In the genomic region with DNA sequence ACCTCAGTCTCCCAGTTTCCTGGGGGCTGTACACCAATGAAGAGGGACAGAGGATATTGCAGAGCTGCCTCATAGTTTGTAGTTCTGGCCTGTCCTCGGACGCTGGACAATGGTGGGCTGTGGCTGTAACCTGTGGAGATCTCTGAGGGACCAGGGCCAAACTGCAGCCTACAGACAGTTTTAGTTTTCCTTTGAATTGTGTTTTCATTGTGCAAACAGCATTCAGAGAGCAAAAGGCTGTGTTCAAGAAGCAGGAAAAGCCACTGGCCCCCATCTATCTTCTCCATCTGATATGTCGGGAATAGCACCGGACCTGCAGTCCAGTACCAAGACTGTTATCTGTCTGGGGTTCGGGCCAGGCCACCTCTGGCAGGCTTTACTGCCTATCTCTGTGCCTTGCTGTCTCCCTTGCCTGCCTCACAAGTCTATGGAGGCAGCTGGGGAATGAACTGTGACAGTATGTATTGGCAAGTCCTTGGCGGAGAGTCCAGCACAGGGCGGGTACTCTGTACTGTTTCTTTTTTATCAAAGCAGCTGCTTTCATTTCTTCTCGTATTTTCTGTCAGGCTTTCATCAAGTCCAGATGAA, we compare ENCODE assay signal across 10 mouse cellular contexts. TPM values are rescaled to one million over a fixed set of nuclear protein-coding genes. Genes with fewer than 3 reads are reported as not detected.
DNase-seq lines count a peak whose midpoint lies in the region; ATAC-seq and TF ChIP-seq lines count a peak whose summit lies in the region.
"Had no signal": no experiment of that assay in that cellular context is flagged by ENCODE, and none has a peak within 500 bp of the region (broad histone marks: within the 10 kb centered on the region; RNA-seq: fewer than 3 reads in every experiment).

No protein-coding gene starts in this region.

- no peaks in the 10 kb centered on the region for H3K9me3 ChIP-seq in forebrain, embryonic 14.5 days (replicated peaks; ENCODE audit: control insufficient read depth, low read length)
- H3K9me3 ChIP-seq in forebrain, embryonic 11.5 days (ENCODE audit: control insufficient read depth, low read length) = no peaks in the 10 kb centered on the region
- H3K9me3 ChIP-seq in stomach, embryonic 14.5 days (ENCODE audit: control insufficient read depth, low read depth, low read length) = no peaks in the 10 kb centered on the region
- H3K9me3 ChIP-seq in stomach, postnatal 0 days (ENCODE audit: control insufficient read depth, low read length) = no peaks in the 10 kb centered on the region
- H3K9me3 ChIP-seq: forebrain, embryonic 12.5 days; hindbrain, embryonic 12.5 days had no signal

- 67% methylated on average over 8 of the region's 8 CpGs for WGBS in forebrain, embryonic 14.5 days
- 75% methylated on average over 8 of the region's 8 CpGs for WGBS in forebrain, embryonic 11.5 days
- 44% methylated on average over 8 of the region's 8 CpGs for WGBS in stomach, embryonic 14.5 days
- WGBS in stomach, postnatal 0 days = 41% methylated on average over 8 of the region's 8 CpGs
- 26% methylated on average over 8 of the region's 8 CpGs for WGBS in lung, adult 2 months

- H3K4me2 ChIP-seq in forebrain, embryonic 14.5 days (ENCODE audit: low read length) = no peak overlapping the region
- no peak overlapping the region for H3K4me2 ChIP-seq in forebrain, embryonic 11.5 days (ENCODE audit: low read depth, low read length, severe bottlenecking)
- 0 out of 2 replicates have a peak overlapping the region, but pooled peaks have one; percentile 7 for H3K4me2 ChIP-seq in stomach, embryonic 14.5 days (replicated peaks; ENCODE audit: low read depth, low read length)
- no peak overlapping the region for H3K4me2 ChIP-seq in stomach, postnatal 0 days (replicated peaks; ENCODE audit: low read depth)
- H3K4me2 ChIP-seq: forebrain, embryonic 12.5 days; hindbrain, embryonic 12.5 days had no signal

- H3K27ac ChIP-seq in forebrain, embryonic 14.5 days (ENCODE audit: low read depth, low read length) = no peak overlapping the region
- H3K27ac ChIP-seq in forebrain, embryonic 11.5 days (ENCODE audit: low read depth, low read length) = no peak overlapping the region
- no peak overlapping the region for H3K27ac ChIP-seq in stomach, embryonic 14.5 days (ENCODE audit: low read length)
- H3K27ac ChIP-seq in stomach, postnatal 0 days (replicated peaks) = no peak overlapping the region
- H3K27ac ChIP-seq: forebrain, embryonic 12.5 days; hindbrain, embryonic 12.5 days had no signal

- H3K36me3 ChIP-seq in forebrain, embryonic 14.5 days (ENCODE audit: control insufficient read depth, insufficient read depth, low read length) = no peaks in the 10 kb centered on the region
- no peaks in the 10 kb centered on the region for H3K36me3 ChIP-seq in forebrain, embryonic 11.5 days (ENCODE audit: control insufficient read depth, insufficient read depth, low read length)
- H3K36me3 ChIP-seq in stomach, embryonic 14.5 days (ENCODE audit: control insufficient read depth, insufficient read depth, low read length) = no peaks in the 10 kb centered on the region
- H3K36me3 ChIP-seq in stomach, postnatal 0 days (ENCODE audit: control insufficient read depth, insufficient read depth, low read length) = no peaks in the 10 kb centered on the region
- H3K36me3 ChIP-seq: forebrain, embryonic 12.5 days; hindbrain, embryonic 12.5 days had no signal

- peaks cover 4% of the 10 kb centered on the region; the same call in 1 of the 2 replicates for H3K4me1 ChIP-seq in forebrain, embryonic 14.5 days (ENCODE audit: control insufficient read depth, insufficient read depth, low read length)
- 0 out of 2 replicates have a peak, but pooled peaks cover 5% of the 10 kb centered on the region for H3K4me1 ChIP-seq in forebrain, embryonic 11.5 days (replicated peaks; ENCODE audit: control insufficient read depth, insufficient read depth, low read length)
- peaks cover 21% of the 10 kb centered on the region for H3K4me1 ChIP-seq in stomach, embryonic 14.5 days (ENCODE audit: control insufficient read depth, insufficient read depth, low read length)
- peaks cover 13% of the 10 kb centered on the region for H3K4me1 ChIP-seq in stomach, postnatal 0 days (replicated peaks; ENCODE audit: control insufficient read depth, insufficient read depth)
- H3K4me1 ChIP-seq in lung, adult 2 months (ENCODE audit: control insufficient read depth, insufficient read depth, low read length) = peaks cover 17% of the 10 kb centered on the region

- no peak for TF ChIP-seq CTCF in stomach, postnatal 0 days (IDR thresholded peaks at IDR 0.05; ENCODE audit: low read depth)
- TF ChIP-seq CTCF in lung, adult 2 months (IDR thresholded peaks at IDR 0.05; ENCODE audit: insufficient read depth, low read length) = no peak

- peak; percentile 20 for DNase-seq in forebrain, embryonic 14.5 days (ENCODE audit: low spot score)
- no peak for DNase-seq in forebrain, embryonic 11.5 days (ENCODE audit: low spot score)
- no peak for DNase-seq in stomach, postnatal 0 days (ENCODE audit: low spot score)
- peak; percentile 36 for DNase-seq in lung, adult 2 months
- no peak for DNase-seq in cerebellum, postnatal 10 days
- no peak for DNase-seq in gastrocnemius, adult 18-20 months (ENCODE audit: low spot score)
- DNase-seq in embryo, embryonic 10.5 days (ENCODE audit: low spot score) = no peak

- ATAC-seq in forebrain, embryonic 14.5 days = no peak
- no peak for ATAC-seq in forebrain, embryonic 11.5 days (replicated peaks; ENCODE audit: low FRiP score)
- no peak for ATAC-seq in stomach, embryonic 14.5 days (ENCODE audit: insufficient number of reproducible peaks, insufficient read depth, low FRiP score, low read depth)
- no peak for ATAC-seq in stomach, postnatal 0 days (ENCODE audit: low FRiP score, low TSS enrichment)

- no peak for TF ChIP-seq POLR2A in lung, adult 2 months (IDR thresholded peaks at IDR 0.05; ENCODE audit: borderline replicate concordance, extremely low read depth, low read depth, low read length)

- no peaks in the 10 kb centered on the region for H3K27me3 ChIP-seq in forebrain, embryonic 14.5 days (replicated peaks; ENCODE audit: control insufficient read depth, insufficient read depth, low read length)
- H3K27me3 ChIP-seq in forebrain, embryonic 11.5 days (ENCODE audit: control insufficient read depth, insufficient read depth, low read length) = no peaks in the 10 kb centered on the region
- no peaks in the 10 kb centered on the region for H3K27me3 ChIP-seq in stomach, embryonic 14.5 days (ENCODE audit: control insufficient read depth, insufficient read depth, low read length)
- no peaks in the 10 kb centered on the region for H3K27me3 ChIP-seq in stomach, postnatal 0 days (ENCODE audit: control insufficient read depth, insufficient read depth, low read length)
- H3K27me3 ChIP-seq: hindbrain, embryonic 12.5 days had no signal

- TF ChIP-seq EP300 in stomach, postnatal 0 days (optimal IDR thresholded peaks at IDR 0.05) = no peak

- H3K4me3 ChIP-seq in forebrain, embryonic 14.5 days (ENCODE audit: low read depth, low read length) = no peak overlapping the region
- H3K4me3 ChIP-seq in forebrain, embryonic 11.5 days (ENCODE audit: low read depth, low read length) = no peak overlapping the region
- no peak overlapping the region for H3K4me3 ChIP-seq in stomach, embryonic 14.5 days (ENCODE audit: low read depth, low read length)
- no peak overlapping the region for H3K4me3 ChIP-seq in stomach, postnatal 0 days (ENCODE audit: low read depth, low read length)
- H3K4me3 ChIP-seq in lung, adult 2 months (replicated peaks; ENCODE audit: extremely low read depth, low read depth, low read length) = no peak overlapping the region
- H3K4me3 ChIP-seq: forebrain, embryonic 12.5 days; hindbrain, embryonic 12.5 days had no signal

- H3K9ac ChIP-seq in forebrain, embryonic 14.5 days (ENCODE audit: low read length) = no peak overlapping the region
- no peak overlapping the region for H3K9ac ChIP-seq in forebrain, embryonic 11.5 days (ENCODE audit: low read length)
- H3K9ac ChIP-seq in stomach, embryonic 14.5 days (replicated peaks; ENCODE audit: low read depth, low read length) = no peak overlapping the region
- no peak overlapping the region for H3K9ac ChIP-seq in stomach, postnatal 0 days (ENCODE audit: low read length)
- H3K9ac ChIP-seq: forebrain, embryonic 12.5 days; hindbrain, embryonic 12.5 days had no signal

RNA-seq across cellular contexts. Expression of gene Spocd1, which starts 11.9 kb away (rescaled TPM):
- polyA plus RNA-seq in forebrain, embryonic 14.5 days (2014; fragmentation: Nextera tagmentation; extraction: Ambion mirVana) = not detected in 2 replicates
- 0.05 TPM in 1 of 2 replicates, not detected in the other for polyA plus RNA-seq in forebrain, embryonic 11.5 days (2014; fragmentation: Nextera tagmentation; extraction: Ambion mirVana)
- not detected in 2 replicates for polyA plus RNA-seq in stomach, embryonic 14.5 days (2014; fragmentation: Nextera tagmentation; extraction: Ambion mirVana)
- not detected in 2 replicates for polyA plus RNA-seq in stomach, postnatal 0 days (2015; fragmentation: Nextera tagmentation; extraction: Ambion mirVana)
- 0.09 TPM in 1 of 2 replicates, not detected in the other for polyA plus RNA-seq in lung, adult 2 months (2012; rRNA removed)
- not detected for total RNA-seq in gastrocnemius, adult 18-20 months (2021)
- polyA plus RNA-seq: forebrain, embryonic 12.5 days had no signal

Comparison
In these comparisons a context has a peak if more than half of its experiments do, and no peak if none do; other contexts are left out.
1. DNase-seq: peak in forebrain, embryonic 14.5 days (single experiment) and lung, adult 2 months (single experiment); none in forebrain, embryonic 11.5 days (single experiment), stomach, postnatal 0 days (single experiment), cerebellum, postnatal 10 days (0 of 2), gastrocnemius, adult 18-20 months (single experiment) and embryo, embryonic 10.5 days (single experiment).